Mouse (Mus musculus): ENCODE measurements around the gene Axdnd1.

GRCm38 (mm10) chr1:156345633-156346032 is 75.3 kb downstream of the Axdnd1 start:
- TF ChIP-seq CTCF (IDR thresholded peaks at IDR 0.05; ENCODE audit: low read depth), result no peak
- TF ChIP-seq EP300 (IDR thresholded peaks at IDR 0.05; ENCODE audit: low read depth), result no peak

All from heart, postnatal 0 days (tissue).